Mouse (Mus musculus): ENCODE data around the gene Pdgfa. TPM values are rescaled to one million over a fixed set of nuclear protein-coding genes. Genes with fewer than 3 reads are reported as not detected.
A peak's percentile ranks its signal among the peaks of the same experiment; 100 is the strongest.

The Pdgfa gene
- polyA plus RNA-seq, 1 experiment: 43.7 TPM

DNA sequence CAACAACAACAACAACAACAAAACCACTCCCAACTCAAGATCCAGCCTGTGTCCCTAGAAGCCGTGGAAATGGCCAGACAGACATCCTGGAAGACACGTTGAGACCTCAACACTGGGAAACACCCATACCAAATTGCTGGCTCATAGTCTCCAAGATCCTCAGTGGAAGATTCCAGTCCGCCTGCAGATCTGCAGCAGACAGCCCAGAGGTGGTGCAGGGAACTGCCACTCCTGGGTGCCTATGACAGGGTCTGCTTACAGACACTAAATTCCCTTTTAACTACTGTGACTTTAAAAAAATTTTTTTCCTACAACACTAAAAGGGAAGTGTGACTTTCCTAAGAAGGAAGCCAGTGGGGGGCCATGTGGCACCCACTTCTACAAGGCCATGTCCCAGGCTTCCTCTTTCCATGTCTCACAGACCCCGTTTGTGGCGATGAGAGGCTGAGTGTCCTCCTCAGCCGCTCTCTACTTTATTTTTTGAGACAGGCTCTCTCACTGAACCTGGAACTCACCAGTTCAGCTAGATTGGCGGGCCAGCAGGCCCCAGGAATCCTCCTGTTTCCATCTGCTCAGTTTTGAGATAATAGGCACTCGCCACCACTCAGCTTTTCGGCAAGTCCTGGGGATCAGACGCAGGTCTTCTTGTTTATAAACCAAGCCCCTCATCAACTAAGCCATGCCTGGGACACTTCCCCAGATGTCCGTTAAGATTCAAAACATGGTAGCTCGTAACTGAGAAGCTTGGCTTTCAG, 27.4 kb upstream of the Pdgfa start:
- Histone ChIP-seq H3ac (ENCODE audit: control insufficient read depth, insufficient read length) (no peak overlapping the region), H3K4me3 (no peak overlapping the region), H3K27me3 (ENCODE audit: control insufficient read depth, insufficient read depth, insufficient read length) (no peaks in the 10 kb centered on the region), H3K36me3 (ENCODE audit: control insufficient read depth, insufficient read depth) (no peaks in the 10 kb centered on the region), H3K79me2 (ENCODE audit: control insufficient read depth, insufficient read depth) (no peaks in the 10 kb centered on the region), H3K4me2 (ENCODE audit: low read depth) (no peak overlapping the region)
- no peak for TF ChIP-seq MAX (IDR thresholded peaks at IDR 0.05; ENCODE audit: low read depth)
- no peak for TF ChIP-seq REST (IDR thresholded peaks at IDR 0.05; ENCODE audit: insufficient read depth, insufficient read length)
- no peak for TF ChIP-seq CEBPB (IDR thresholded peaks at IDR 0.05; ENCODE audit: insufficient read depth, poor library complexity, severe bottlenecking)
- no peak for TF ChIP-seq MYOD1 (IDR thresholded peaks at IDR 0.05; ENCODE audit: control insufficient read depth in 1 of 3, insufficient read length in 2 of 3, low read depth in 2 of 3)
- TF ChIP-seq POLR2AphosphoS2 (IDR thresholded peaks at IDR 0.05; ENCODE audit: insufficient read length, low read depth): no peak
- TF ChIP-seq USF1 (IDR thresholded peaks at IDR 0.05; ENCODE audit: low read depth): no peak
- no peak for TF ChIP-seq TCF3 (IDR thresholded peaks at IDR 0.05; ENCODE audit: insufficient read length, low read depth)
- TF ChIP-seq TCF12 (IDR thresholded peaks at IDR 0.05; ENCODE audit: insufficient read depth, poor library complexity, severe bottlenecking): no peak
- TF ChIP-seq POLR2A (IDR thresholded peaks at IDR 0.05; ENCODE audit: insufficient read length, low read depth): no peak
- TF ChIP-seq E2F4 (IDR thresholded peaks at IDR 0.05; ENCODE audit: insufficient read depth): no peak
- no peak for TF ChIP-seq SRF (IDR thresholded peaks at IDR 0.05; ENCODE audit: control insufficient read depth, insufficient read length, low read depth)
- TF ChIP-seq MYOG (IDR thresholded peaks at IDR 0.05; ENCODE audit: control insufficient read depth in 1 of 3, insufficient read depth in 1 of 3, insufficient read length in 2 of 3, low read depth in 2 of 3): no peak

- no peaks in the 10 kb centered on the region for H3K36me3 ChIP-seq (ENCODE audit: control insufficient read depth, insufficient read depth)
- no peak overlapping the region for H3K4me3 ChIP-seq
- TF ChIP-seq POLR2AphosphoS2 (IDR thresholded peaks at IDR 0.05; ENCODE audit: insufficient read length, low read depth): no peak
- no peak for TF ChIP-seq E2F4 (IDR thresholded peaks at IDR 0.05; ENCODE audit: insufficient read depth)
- TF ChIP-seq CEBPB (IDR thresholded peaks at IDR 0.05; ENCODE audit: insufficient read depth, poor library complexity, severe bottlenecking): no peak
- no peak for TF ChIP-seq TCF12 (IDR thresholded peaks at IDR 0.05; ENCODE audit: insufficient read depth, poor library complexity, severe bottlenecking)
- TF ChIP-seq MAX (IDR thresholded peaks at IDR 0.05; ENCODE audit: low read depth): no peak
- no peak for TF ChIP-seq POLR2A (IDR thresholded peaks at IDR 0.05; ENCODE audit: insufficient read length, low read depth)
- no peak for TF ChIP-seq TCF3 (IDR thresholded peaks at IDR 0.05; ENCODE audit: insufficient read length, low read depth)
- TF ChIP-seq MYOD1 (IDR thresholded peaks at IDR 0.05; ENCODE audit: control insufficient read depth in 1 of 3, insufficient read length in 2 of 3, low read depth in 2 of 3): no peak
- no peak for TF ChIP-seq MYOG (IDR thresholded peaks at IDR 0.05; ENCODE audit: control insufficient read depth in 1 of 3, insufficient read depth in 1 of 3, insufficient read length in 2 of 3, low read depth in 2 of 3)
- no peak for TF ChIP-seq REST (IDR thresholded peaks at IDR 0.05; ENCODE audit: insufficient read depth, insufficient read length)
- no peak for TF ChIP-seq SRF (IDR thresholded peaks at IDR 0.05; ENCODE audit: control insufficient read depth, insufficient read length, low read depth)
- TF ChIP-seq USF1 (IDR thresholded peaks at IDR 0.05; ENCODE audit: low read depth): no peak
- no peaks in the 10 kb centered on the region for H3K27me3 ChIP-seq (ENCODE audit: control insufficient read depth, insufficient read depth, insufficient read length)
- no peaks in the 10 kb centered on the region for H3K79me2 ChIP-seq (ENCODE audit: control insufficient read depth, insufficient read depth)
- no peak overlapping the region for H3ac ChIP-seq (ENCODE audit: control insufficient read depth, insufficient read length)
- H3K4me2 ChIP-seq (ENCODE audit: low read depth): no peak overlapping the region
These were observed 23.4 kb upstream of the Pdgfa start for GRCm38 (mm10) chr5:139020595-139020994.

- H3K4me3 ChIP-seq: no peak overlapping the region
- TF ChIP-seq POLR2AphosphoS2 (IDR thresholded peaks at IDR 0.05; ENCODE audit: insufficient read length, low read depth) (no peak), TCF12 (IDR thresholded peaks at IDR 0.05; ENCODE audit: insufficient read depth, poor library complexity, severe bottlenecking) (no peak), CEBPB (IDR thresholded peaks at IDR 0.05; ENCODE audit: insufficient read depth, poor library complexity, severe bottlenecking) (no peak), MAX (IDR thresholded peaks at IDR 0.05; ENCODE audit: low read depth) (no peak), MYOD1 (IDR thresholded peaks at IDR 0.05; ENCODE audit: control insufficient read depth in 1 of 3, insufficient read length in 2 of 3, low read depth in 2 of 3) (peak in 1 of 3 experiments; percentile 48), E2F4 (IDR thresholded peaks at IDR 0.05; ENCODE audit: insufficient read depth) (no peak)
- no peaks in the 10 kb centered on the region for H3K36me3 ChIP-seq (ENCODE audit: control insufficient read depth, insufficient read depth)
- no peaks in the 10 kb centered on the region for H3K27me3 ChIP-seq (ENCODE audit: control insufficient read depth, insufficient read depth, insufficient read length)
- H3ac ChIP-seq (ENCODE audit: control insufficient read depth, insufficient read length): no peak overlapping the region
- H3K4me2 ChIP-seq (ENCODE audit: low read depth): no peak overlapping the region
- H3K79me2 ChIP-seq (ENCODE audit: control insufficient read depth, insufficient read depth): no peaks in the 10 kb centered on the region
These were observed 20.4 kb upstream of the Pdgfa start for GRCm38 (mm10) chr5:139017371-139018124.

GRCm38 (mm10) chr5:139015097-139015496, 17.9 kb upstream of the Pdgfa start:
- Histone ChIP-seq H3ac (ENCODE audit: control insufficient read depth, insufficient read length) (no peak overlapping the region), H3K4me2 (ENCODE audit: low read depth) (peak overlapping the region; percentile 41), H3K4me3 (no peak overlapping the region), H3K79me2 (ENCODE audit: control insufficient read depth, insufficient read depth) (no peaks in the 10 kb centered on the region), H3K27me3 (ENCODE audit: control insufficient read depth, insufficient read depth, insufficient read length) (no peaks in the 10 kb centered on the region), H3K36me3 (ENCODE audit: control insufficient read depth, insufficient read depth) (no peaks in the 10 kb centered on the region)
- TF ChIP-seq SRF (IDR thresholded peaks at IDR 0.05; ENCODE audit: control insufficient read depth, insufficient read length, low read depth) (no peak), TCF12 (IDR thresholded peaks at IDR 0.05; ENCODE audit: insufficient read depth, poor library complexity, severe bottlenecking) (no peak), TCF3 (IDR thresholded peaks at IDR 0.05; ENCODE audit: insufficient read length, low read depth) (no peak), MAX (IDR thresholded peaks at IDR 0.05; ENCODE audit: low read depth) (no peak), MYOG (IDR thresholded peaks at IDR 0.05; ENCODE audit: control insufficient read depth in 1 of 3, insufficient read depth in 1 of 3, insufficient read length in 2 of 3, low read depth in 2 of 3) (peak in 1 of 3 experiments; percentile 49), POLR2A (IDR thresholded peaks at IDR 0.05; ENCODE audit: insufficient read length, low read depth) (peak; percentile 20), E2F4 (IDR thresholded peaks at IDR 0.05; ENCODE audit: insufficient read depth) (no peak), MYOD1 (IDR thresholded peaks at IDR 0.05; ENCODE audit: control insufficient read depth in 1 of 3, insufficient read length in 2 of 3, low read depth in 2 of 3) (peak in 1 of 3 experiments; percentile 48)
